Mouse (Mus musculus): ENCODE data around the gene Drg1.
A peak's percentile ranks its signal among the peaks of the same experiment; 100 is the strongest.

Drg1 gene

DNA sequence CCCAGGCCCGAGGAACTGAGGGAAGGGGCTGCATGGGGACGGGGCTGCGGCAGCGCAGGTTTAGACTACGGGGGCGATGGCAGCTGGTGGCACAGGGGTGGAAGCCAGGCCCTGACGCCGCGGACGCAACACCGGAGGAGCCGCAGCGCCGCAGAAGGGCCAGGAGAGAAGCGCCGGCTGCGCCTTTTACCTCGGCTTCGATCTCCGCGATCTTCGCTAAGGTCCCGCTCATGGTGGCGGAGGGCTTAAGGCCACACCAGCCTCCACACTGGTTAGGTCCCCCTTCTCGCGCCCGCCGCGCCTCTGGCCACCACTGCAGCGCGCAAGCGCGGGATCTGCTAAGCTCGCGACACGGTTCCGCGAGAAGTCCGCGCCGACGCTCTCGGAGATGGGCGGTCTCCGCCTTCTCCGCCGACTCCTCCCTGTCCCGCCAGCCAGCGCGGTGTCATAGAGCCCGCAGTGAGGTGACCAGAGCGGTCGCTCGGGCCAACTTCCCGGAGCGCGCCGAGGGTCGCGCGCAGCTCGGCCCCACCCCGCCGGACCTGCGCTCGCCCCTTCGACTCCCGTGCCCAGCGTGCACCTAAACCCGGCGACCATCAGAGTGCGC, at the start of gene Drg1:
TSS of gene Drg1 (minus strand) at position 337 of the 607 bp plus-strand sequence.
- peak; percentile 99 for DNase-seq

DNA sequence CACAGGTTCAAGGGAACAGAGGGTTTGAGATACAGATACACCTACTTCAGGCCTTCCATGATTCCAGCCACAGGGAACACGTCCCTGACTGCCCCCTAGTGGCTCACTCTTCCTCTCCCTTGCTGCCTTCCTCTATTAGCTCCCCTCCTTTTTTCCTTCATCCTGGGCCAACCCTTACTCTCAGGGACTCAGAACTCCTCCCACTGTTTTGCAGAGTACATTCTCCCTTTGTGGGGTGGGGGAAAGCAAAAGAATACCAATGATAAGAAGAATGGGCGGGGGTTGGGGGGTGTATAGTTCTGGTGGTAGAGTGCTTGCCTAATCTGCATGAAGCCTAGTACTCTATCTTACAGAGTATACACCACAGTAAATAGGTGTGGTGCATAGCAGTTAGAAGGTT, 47.9 kb upstream of the Drg1 start:
- no peak for DNase-seq

DNA sequence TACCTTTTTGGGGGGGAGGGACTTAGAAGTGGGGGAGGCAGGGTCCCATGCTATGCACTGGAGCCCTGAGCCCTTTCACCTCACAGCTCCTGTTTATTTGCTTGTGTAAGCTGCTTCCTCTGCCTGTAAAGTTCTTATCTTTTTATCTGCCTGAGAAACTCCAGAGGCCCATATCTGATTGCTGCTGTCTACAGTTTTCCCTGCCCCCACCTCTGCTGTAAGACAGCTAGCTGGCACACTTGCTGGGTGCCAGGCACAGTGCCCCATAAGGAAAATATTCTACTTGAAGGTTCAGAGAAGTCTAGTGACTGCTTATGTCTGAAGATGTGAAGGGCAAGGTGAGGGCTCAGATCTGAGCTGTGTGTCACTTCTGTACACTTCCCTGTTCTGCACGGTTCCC, 47.1 kb upstream of the Drg1 start:
- DNase-seq, result no peak

- no peak for DNase-seq
These were observed 45.6 kb upstream of the Drg1 start for GRCm38 (mm10) chr11:3311586-3312347.

DNA sequence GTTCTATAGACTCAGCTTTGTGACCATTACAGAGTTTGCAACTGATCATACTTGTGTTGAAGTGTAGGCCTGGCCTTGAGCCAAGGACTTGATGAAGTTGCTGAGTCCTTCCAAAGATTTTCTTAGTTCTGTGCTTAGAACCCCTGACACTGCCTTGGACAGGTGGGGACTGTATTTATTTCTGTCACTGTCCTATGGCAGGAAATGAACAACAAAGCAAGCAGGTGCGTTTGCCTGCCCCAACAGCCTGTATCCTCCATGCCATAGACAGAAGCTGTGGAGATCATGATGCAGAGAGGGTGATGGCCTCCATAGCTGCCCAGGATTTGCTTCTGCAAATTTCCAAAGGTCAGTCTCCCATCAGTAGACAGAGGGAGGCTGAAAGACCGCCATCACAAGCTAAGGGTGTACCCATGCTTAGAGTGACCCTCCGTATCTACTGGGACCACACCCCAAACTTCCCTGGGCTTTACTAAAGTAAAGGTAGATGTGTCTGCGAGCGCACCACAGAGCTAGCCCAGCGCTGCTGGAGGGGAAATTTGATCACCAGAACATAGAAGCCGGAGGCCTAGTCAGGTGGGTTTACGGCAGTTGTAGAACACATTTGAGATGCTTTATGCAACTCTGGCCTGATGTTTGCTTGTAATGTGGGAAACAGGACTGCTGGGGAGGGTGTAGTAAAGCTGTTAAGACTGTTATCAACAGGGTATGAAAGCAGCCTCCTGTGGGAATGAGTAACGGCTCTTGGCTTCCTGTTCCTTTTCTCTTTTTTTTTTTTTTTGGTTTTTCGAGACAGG, 44.8 kb upstream of the Drg1 start:
- no peak for DNase-seq

DNA sequence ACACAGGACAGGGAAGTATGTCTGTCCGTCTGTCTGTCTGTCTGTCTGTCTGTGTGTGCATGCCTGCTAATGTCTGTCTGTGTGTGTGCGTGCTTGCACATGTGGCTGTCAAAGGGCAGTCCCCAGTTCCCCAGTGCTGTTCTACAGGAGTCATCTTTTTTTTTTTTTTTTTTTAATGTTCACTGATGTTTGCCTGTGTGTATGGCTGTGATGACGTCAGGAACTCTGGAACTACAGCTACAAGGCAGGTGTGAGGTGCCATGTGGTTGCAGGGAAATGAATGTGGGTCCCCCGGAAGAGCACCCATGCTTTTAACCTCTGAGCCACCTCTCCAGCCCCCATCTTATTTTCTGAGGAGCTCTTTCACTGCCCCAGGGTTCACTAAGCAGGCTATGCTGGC, 43.7 kb upstream of the Drg1 start:
- no peak for DNase-seq

DNA sequence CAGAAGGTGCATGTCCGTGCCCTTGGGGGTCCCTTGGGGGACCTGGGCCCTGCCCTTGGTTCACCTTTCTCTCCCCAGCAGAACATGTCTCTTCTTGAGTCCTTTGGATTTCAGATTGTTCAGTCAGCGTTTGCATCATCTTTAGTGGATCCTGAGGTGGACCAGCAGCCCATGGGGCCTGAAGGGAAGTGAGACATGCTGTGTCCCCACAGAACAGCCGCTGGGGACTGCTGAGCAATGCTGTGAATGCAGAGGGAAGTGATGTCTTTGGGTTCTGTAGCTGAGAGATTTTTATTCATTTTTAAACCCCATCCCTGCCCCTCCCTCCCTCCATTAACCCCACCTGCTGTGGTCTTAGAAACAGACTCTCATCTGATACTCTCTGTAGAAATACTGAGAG, 41.7 kb upstream of the Drg1 start:
- no peak for DNase-seq

DNA sequence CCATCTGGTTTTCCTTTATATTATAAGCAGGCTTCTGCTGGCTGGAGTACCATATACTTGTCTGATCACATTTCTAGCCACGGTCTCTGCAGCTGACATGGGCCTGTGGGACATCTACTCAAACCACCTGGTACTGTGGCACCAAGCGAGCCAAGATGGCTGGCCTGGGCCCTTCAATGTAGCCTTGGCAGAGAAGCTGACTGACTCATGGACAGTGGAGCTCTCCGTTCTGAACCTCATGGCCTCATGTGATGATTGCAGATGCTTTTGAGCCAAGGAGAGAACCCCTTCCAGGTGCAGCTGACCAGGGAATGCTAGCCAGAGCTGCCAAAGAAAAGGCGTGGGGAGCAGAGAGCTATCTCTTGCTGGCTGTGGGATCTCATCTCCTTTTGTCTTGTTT, 39.6 kb upstream of the Drg1 start:
- DNase-seq, result no peak

DNA sequence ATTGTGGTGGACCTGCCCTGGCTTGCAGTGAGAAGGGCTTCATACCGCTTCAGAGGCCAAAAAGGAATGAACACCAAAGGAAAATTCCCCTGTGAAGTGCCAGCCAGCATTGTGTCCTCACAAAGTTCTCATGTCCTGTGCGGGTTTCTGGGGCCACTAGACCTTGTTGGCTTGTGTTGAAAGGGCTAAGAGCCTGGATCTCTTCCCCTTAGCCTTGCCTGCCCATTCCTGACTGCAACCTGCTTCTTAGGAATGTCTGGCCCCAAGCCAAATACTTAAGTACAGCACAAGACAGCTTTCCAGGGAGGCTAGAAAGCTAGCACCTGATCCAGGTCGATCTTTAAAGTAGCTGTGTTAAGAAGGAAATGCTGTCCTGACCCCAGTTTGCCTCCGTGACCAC, 36.6 kb upstream of the Drg1 start:
- DNase-seq, result no peak

DNA sequence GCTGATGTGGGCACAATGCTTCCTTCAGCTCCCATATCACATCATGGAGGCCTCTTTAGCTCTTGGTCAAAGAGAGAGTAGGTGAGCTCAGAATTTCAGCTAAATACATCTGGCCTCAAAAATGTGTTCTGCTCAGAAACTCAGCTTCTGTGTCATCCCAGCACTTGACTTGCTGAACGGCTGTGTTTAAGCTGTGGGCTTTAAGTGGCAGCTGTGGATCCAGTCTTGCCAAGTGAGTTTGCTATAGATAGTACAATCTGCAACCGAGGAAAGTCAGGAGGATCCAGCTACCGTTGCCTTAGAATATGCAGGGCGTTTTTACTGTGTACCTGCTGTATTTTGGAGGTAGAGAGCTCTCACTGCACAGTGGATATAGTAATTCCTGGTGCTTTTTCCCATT, 36.2 kb upstream of the Drg1 start:
- DNase-seq, result no peak

DNA sequence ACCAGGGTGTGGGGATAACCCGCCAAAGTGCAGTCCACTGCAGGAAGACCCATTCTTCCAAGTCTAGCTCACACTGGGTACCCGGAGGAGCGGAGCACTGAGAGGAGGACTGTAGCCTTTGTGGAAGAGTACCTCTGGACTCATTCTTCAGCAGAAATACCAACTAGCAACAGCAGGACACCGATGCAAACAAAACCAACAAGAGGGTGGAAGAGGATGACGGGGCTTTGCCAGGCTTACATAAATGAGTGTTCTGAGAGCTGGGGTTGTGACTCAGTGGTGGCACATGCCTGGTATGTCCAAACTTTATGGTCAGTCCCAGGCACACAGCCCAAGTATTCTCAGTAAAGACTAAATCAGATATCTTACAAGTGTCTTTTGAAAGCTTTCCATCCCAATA, 34.9 kb upstream of the Drg1 start:
- DNase-seq, result no peak

GRCm38 (mm10) chr11:3298813-3299185, 32.6 kb upstream of the Drg1 start:
- DNase-seq, result no peak

DNA sequence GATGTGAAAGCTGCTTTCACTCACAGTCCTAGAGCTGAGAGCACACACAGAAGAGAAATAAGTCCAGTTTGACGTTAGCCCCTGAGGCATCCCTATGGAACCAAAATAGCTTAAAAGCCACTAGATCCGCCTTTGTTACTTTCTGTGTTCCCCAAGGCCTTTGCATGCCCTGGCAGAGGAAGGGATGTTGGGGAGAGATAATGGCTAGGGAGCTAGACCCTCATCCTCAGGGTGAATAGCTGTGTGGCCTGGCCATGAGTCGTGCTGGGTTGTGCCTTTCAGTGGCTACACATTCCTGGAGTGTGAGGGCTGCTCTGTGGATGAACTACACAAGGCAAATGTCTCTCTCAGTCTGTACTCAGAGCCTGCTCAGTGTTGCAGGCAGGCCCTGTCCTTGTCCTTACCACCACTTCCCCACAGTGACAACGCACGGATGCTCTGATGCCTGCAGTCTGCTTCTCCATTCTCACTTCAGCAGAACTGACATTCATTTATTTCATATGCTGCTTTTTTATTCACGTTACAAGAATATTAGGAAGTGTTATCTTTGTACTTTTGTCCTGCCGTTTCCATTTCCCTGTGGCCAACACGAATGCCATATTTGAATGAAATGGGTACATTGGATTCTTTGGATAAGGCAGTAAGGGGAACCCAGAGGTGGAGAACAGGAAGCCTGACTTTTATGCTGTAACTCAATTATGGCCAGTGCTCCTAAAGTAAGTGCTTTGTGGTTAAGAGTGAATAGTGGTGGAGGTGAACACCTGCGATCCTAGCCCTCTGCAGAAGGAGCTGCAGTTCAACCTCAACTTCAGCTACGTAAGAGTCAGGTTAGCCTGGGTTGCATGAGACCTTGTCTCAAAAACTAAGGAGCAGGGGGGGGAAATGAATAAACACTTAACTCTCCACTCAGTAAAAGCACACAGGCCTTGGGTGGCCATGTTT, 31.9 kb upstream of the Drg1 start:
- DNase-seq, result peak; percentile 79

DNA sequence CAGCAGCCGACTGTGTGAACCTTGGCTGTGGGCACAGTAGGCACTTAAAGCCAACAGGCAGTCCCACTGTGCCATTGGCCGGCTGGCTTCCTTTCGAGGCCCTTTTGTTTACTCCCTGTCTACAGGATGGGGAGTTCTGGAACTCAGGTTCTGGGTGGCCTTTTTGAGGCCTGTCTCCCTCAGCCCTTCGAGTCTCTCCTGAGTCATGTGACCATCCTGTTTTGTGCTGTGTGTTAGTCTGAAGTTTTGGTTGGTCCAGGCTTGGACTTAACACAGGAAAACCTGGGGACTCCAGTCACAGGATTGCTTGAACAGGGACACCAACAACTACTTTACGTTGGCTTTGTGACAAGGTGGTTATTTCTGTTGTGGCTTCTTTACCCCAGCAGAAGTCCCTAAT, 29.8 kb upstream of the Drg1 start:
- peak; percentile 78 for DNase-seq

DNA sequence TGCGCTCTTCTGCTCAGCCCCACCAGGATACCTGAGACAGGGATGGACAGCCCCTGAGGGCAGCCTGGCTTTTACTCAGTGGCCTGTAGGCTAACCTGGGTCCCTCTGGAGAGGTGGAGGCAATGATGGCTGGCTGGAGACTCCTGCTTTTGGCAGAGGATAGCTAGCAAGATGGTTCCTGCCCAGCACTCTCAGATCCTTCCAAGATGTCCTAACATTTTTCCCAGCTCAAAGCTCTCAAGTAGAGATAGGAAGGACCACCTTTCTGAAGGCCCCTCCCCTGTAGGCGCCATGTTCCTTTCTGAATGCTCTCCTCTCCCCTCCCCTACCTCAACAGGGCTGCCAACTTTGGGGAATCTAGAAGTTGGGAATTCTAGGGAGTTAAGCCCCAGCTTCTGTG, 28.4 kb upstream of the Drg1 start:
- peak; percentile 84 for DNase-seq

- DNase-seq, result peak; percentile 67
These were observed 27.1 kb upstream of the Drg1 start for GRCm38 (mm10) chr11:3293361-3293760.

DNA sequence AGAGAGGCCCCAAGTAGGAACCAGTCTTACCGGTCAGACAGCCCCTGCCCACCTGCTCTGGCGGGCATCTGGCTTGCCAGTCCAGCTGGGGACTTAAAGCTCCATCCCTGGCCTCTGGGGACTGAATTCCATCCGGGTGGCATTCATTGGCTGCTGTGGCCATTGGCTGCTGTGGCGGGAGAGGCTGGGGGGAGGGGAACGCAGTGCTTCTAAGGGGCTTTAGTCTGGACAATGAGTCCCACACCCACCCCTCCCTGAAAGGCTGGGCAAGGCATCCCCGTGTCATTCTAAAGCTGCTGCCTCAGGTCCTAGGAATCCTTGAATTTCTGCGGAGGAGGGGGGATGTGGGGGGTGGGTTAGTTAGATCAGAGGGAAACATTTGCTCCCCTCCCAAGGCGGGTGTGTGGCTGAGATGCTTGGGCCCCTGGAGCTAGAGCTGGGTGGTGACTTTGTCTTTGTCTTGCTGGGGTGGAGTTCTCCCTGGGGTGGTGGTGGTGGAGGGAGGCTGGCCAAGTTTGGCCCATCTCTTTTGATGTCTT, 26.6 kb upstream of the Drg1 start:
- peak; percentile 95 for DNase-seq

DNA sequence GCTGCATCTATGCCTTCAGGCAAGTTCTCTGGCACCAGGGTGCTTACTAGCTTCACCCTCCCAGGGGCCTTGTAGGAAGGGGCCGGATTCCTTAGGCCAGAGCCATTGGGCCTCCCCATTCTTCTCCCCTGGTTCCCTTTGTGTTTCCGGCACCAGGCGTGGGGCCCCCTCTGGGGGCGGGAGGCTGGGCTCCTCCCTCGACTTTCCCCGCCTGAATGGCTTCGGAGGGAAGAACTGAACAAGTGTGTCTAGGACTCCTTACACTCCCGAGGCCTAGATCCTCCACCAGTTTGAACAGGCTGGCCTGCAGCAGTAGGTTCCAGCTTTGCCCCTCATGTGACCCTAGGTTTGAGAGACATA, 25.8 kb upstream of the Drg1 start:
- DNase-seq, result peak; percentile 96

DNA sequence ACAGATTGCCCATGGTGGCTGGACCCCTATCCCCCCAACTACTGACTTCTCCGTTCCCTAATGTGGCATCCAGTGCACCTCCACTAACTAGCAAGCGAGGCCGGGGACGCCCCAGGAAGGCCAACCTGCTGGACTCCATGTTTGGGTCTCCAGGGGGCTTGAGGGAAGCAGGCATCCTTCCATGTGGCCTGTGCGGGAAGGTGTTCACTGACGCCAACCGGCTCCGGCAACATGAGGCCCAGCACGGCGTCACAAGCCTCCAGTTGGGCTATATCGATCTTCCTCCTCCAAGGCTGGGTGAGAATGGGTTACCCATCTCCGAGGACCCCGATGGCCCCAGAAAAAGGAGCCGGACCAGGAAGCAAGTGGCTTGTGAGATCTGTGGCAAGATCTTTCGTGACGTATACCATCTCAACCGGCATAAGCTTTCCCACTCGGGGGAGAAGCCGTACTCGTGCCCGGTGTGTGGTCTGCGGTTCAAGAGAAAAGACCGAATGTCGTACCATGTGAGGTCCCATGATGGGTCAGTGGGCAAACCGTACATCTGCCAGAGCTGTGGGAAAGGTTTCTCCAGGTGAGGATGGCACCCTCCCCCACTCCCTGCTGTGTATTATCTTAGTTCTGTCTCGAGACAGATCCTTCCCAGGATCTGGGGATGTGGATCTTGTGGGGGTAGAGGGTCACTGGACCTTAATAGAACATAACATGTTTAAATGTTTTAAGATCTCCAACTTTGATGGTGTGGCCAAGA, 25.3 kb upstream of the Drg1 start:
- DNase-seq, result peak; percentile 96

DNA sequence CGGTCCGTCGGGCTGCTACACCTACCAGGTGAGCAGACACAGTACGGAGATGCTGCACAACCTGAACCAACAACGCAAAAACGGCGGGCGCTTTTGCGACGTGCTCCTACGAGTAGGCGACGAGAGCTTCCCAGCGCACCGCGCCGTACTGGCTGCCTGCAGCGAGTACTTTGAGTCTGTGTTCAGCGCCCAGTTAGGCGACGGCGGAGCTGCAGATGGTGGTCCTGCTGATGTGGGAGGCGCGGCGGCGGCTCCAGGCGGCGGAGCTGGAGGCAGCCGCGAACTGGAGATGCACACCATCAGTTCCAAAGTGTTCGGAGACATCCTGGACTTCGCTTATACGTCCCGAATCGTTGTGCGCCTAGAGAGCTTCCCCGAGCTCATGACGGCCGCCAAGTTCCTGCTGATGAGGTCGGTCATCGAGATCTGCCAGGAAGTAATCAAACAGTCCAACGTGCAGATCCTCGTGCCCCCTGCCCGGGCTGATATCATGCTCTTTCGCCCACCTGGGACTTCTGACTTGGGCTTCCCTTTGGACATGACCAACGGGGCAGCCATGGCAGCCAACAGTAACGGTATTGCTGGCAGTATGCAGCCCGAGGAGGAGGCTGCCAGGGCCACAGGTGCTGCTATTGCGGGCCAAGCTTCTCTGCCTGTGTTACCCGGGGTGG, 24.6 kb upstream of the Drg1 start:
- DNase-seq, result no peak

Measured in heart, adult 11 months (tissue).